Mouse (Mus musculus) natural killer cell, adult 2 months (primary cell): ENCODE data around the gene Dnah5.
"Not testable (repeated sequence)": the region's sequence is repeated elsewhere in the genome, so short reads cannot be mapped to it uniquely, and the experiment has no call there.

Experiments
- DNase-seq, 2 experiments: peaks; one replicate each; pipeline ENCODE4 v3.0.0; 2022; ENCODE audit warnings: low spot score in 2 of 2

Dnah5 gene

GRCm38 (mm10) chr15:28307131-28307530 is 103.6 kb downstream of the Dnah5 start:
- no peak for DNase-seq

- no peak for DNase-seq
Measured at GRCm38 (mm10) chr15:28307884-28308283, 104.3 kb downstream of the Dnah5 start.

- DNase-seq, result no peak
Measured at GRCm38 (mm10) chr15:28310516-28310915, 107.0 kb downstream of the Dnah5 start.

- no peak for DNase-seq
Measured at GRCm38 (mm10) chr15:28313451-28313850, 109.9 kb downstream of the Dnah5 start.

- DNase-seq, result no peak
Measured at GRCm38 (mm10) chr15:28315812-28316528, 112.4 kb downstream of the Dnah5 start.

- DNase-seq, result no peak
Measured at GRCm38 (mm10) chr15:28322533-28322932, 119.0 kb downstream of the Dnah5 start.

GRCm38 (mm10) chr15:28326985-28327384 is 123.4 kb downstream of the Dnah5 start:
- DNase-seq, result no peak

GRCm38 (mm10) chr15:28327441-28327840 is 123.9 kb downstream of the Dnah5 start:
- DNase-seq, result no peak

- DNase-seq, result no peak
Measured at GRCm38 (mm10) chr15:28341151-28341550, 137.6 kb downstream of the Dnah5 start.

- no peak for DNase-seq
Measured at GRCm38 (mm10) chr15:28367561-28367960, 164.0 kb downstream of the Dnah5 start.

- DNase-seq, result no peak
Measured at GRCm38 (mm10) chr15:28370431-28370830, 166.9 kb downstream of the Dnah5 start.

- DNase-seq, result no peak
Measured at GRCm38 (mm10) chr15:28371506-28371905, 168.0 kb downstream of the Dnah5 start.

GRCm38 (mm10) chr15:28374394-28374793 is 170.8 kb downstream of the Dnah5 start:
- DNase-seq, result no peak

GRCm38 (mm10) chr15:28380909-28381308 is 177.4 kb downstream of the Dnah5 start:
- no peak for DNase-seq

GRCm38 (mm10) chr15:28393723-28394122 is 190.2 kb downstream of the Dnah5 start:
- not testable (repeated sequence) for DNase-seq

GRCm38 (mm10) chr15:28395481-28395880 is 191.9 kb downstream of the Dnah5 start:
- no peak for DNase-seq

GRCm38 (mm10) chr15:28398472-28398871 is 194.9 kb downstream of the Dnah5 start:
- DNase-seq, result no peak

GRCm38 (mm10) chr15:28399258-28399657 is 195.7 kb downstream of the Dnah5 start:
- DNase-seq, result no peak

- no peak for DNase-seq
Measured at GRCm38 (mm10) chr15:28404630-28405029, 201.1 kb downstream of the Dnah5 start.

GRCm38 (mm10) chr15:28405136-28405535 is 201.6 kb downstream of the Dnah5 start:
- DNase-seq, result no peak

GRCm38 (mm10) chr15:28439702-28440101 is 236.2 kb downstream of the Dnah5 start:
- DNase-seq, result no peak

- DNase-seq, result no peak
Measured at GRCm38 (mm10) chr15:28444494-28444893, 240.9 kb downstream of the Dnah5 start.

- DNase-seq, result not testable (repeated sequence)
Measured at GRCm38 (mm10) chr15:28461091-28461778, 257.7 kb downstream of the Dnah5 start.
